Mouse (Mus musculus) stomach, embryonic 15.5 days (tissue): ENCODE measurements around the gene Gm37240. TPM values are rescaled to one million over a fixed set of nuclear protein-coding genes. Genes with fewer than 3 reads are reported as not detected.
A peak's percentile ranks its signal among the peaks of the same experiment; 100 is the strongest.

Source experiments
- ATAC-seq: fragments of 200-750 bp; cut with Nextera tagmentation; 2 replicates; pipeline ENCODE4 v1.8.0; 2017; ENCODE audit warnings: low read depth, moderate number of reproducible peaks, moderate TSS enrichment; ENCODE audit not compliant: insufficient read depth, low FRiP score
- H3K27ac ChIP-seq: fragments of 300-500 bp; sonication (generic); 2 replicates; pipeline ENCODE4 v1.5.1; 2015; ENCODE audit warnings: mild to moderate bottlenecking, inconsistent platforms
- H3K27me3 ChIP-seq: fragments of 300-500 bp; sonication (generic); replicated peaks from 2 replicates; pipeline ENCODE4 v1.6.1; 2015; ENCODE audit warnings: inconsistent platforms
- H3K36me3 ChIP-seq: fragments of 300-500 bp; sonication (generic); 2 replicates; pipeline ENCODE4 v1.6.1; 2015; ENCODE audit warnings: inconsistent platforms
- H3K4me1 ChIP-seq: fragments of 300-500 bp; sonication (generic); 2 replicates; pipeline ENCODE4 v1.6.1; 2015; ENCODE audit warnings: inconsistent platforms
- H3K4me2 ChIP-seq: fragments of 300-500 bp; sonication (generic); 2 replicates; pipeline ENCODE4 v1.6.1; 2015; ENCODE audit warnings: mild to moderate bottlenecking, inconsistent platforms
- H3K4me3 ChIP-seq: fragments of 300-500 bp; sonication (generic); replicated peaks from 2 replicates; pipeline ENCODE4 v1.5.1; 2015; ENCODE audit warnings: inconsistent platforms
- H3K9ac ChIP-seq: fragments of 300-500 bp; sonication (generic); 2 replicates; pipeline ENCODE4 v1.6.1; 2015; ENCODE audit warnings: inconsistent platforms
- H3K9me3 ChIP-seq: fragments of 300-500 bp; sonication (generic); 2 replicates; pipeline ENCODE4 v1.6.1; 2016; ENCODE audit warnings: inconsistent platforms
- WGBS: fragments of 180-500 bp; shearing (Covaris S2); methylation state at CpG from one replicate; pipeline ENCODE4 v1.1.7; 2015; 5-methylcytosine and 5-hydroxymethylcytosine counted together
- polyA plus RNA-seq: library from polyadenylated mRNA; unstranded; fragments of >200 nt; fragmentation: Nextera tagmentation; extraction: Ambion mirVana; gene quantifications from 2 replicates; pipeline ENCODE4 v1.2.1, GENCODE M21; 2015

Gm37240 gene
- polyA plus RNA-seq, 1 experiment from 2014 or later, result 8.6 TPM

DNA sequence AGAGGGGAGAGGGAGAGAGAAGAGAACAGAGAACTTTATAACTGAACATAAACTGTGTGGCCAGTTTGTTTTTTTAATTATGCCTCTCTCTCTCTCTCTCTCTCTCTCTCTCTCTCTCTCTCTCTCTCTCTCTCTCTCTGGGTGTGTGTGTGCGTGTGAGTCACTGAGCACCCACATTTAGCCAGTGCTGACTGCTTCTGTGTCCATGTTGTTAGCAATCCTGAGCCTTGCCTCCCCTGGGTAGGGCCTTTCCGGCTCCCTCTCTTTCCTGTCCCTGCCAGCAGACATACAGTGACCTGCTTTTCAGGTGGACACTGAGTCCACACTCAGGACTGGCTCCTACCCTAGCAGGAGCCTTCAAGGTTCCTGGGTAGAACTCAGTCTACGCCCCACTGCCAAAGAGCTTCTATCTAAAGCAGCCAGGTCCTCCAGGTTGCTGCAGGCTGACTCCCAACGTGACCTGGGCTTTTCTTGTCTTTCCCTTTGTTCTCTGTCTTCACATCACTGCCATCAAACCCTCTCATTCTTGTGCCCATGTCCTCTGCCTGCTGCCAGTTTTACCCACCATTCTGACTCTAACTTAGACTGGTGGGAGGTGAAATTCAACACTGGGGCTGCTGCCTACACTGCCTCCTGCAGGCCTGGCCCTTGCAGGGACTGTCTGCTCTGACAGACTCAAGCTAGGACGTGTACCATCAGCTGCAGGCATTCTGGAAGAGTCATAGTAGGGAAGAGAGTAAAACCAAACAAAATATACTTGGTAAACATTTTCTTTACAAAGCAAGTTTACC lies 153.2 kb downstream of the Gm37240 start:
- Histone ChIP-seq H3K36me3 (no peaks in the 10 kb centered on the region), H3K9ac (no peak overlapping the region), H3K4me2 (no peak overlapping the region), H3K27ac (no peak overlapping the region), H3K9me3 (no peaks in the 10 kb centered on the region), H3K4me3 (no peak overlapping the region), H3K4me1 (no peaks in the 10 kb centered on the region), H3K27me3 (no peaks in the 10 kb centered on the region)
- no peak for ATAC-seq
- WGBS, result 72% methylated on average over 5 of the region's 5 CpGs

DNA sequence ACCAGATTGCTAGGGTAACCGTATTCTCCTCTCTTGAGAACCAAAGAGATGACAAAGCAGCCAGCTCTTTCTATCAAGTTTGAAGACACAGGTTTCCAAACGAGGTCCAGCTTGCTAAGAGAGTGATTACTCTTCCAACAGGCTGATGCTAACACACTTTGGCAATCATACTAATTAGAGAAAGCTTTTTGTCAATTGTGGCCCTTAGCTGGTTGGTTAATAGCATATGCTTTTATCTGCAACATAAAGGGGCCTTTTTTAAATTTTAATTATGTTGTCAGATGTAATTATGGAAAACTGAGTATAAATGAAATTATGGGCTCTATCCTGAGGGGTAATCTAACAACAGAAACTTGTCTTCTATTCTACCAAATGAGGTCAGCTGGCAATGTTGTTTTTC lies 160.1 kb downstream of the Gm37240 start:
- H3K4me1 ChIP-seq, result no peaks in the 10 kb centered on the region
- H3K9me3 ChIP-seq, result no peaks in the 10 kb centered on the region
- H3K27me3 ChIP-seq, result no peaks in the 10 kb centered on the region
- ATAC-seq, result no peak
- no peak overlapping the region for H3K4me2 ChIP-seq
- no peak overlapping the region for H3K9ac ChIP-seq
- no peak overlapping the region for H3K4me3 ChIP-seq
- 61% methylated on average over 2 of the region's 2 CpGs for WGBS
- no peak overlapping the region for H3K27ac ChIP-seq
- H3K36me3 ChIP-seq, result no peaks in the 10 kb centered on the region

DNA sequence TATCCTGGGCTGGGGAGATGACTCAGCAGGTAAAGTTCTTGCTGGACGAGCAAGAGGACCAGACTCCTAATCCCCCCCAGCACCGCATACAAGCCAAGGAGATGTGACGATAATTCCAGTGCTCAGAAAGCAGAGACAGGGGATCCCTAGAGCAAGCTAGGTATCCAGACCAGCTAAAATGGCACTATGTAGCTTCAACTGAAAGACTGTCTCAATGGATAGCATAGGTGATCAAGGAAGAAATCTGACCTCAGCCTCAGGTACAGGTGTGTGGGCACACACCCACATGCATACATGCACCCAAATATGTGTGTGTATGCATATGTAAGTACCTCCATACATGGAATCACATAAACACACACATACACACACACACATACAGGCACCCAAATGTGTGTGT lies 161.3 kb downstream of the Gm37240 start:
- H3K27me3 ChIP-seq, result no peaks in the 10 kb centered on the region
- no peaks in the 10 kb centered on the region for H3K36me3 ChIP-seq
- H3K4me3 ChIP-seq, result no peak overlapping the region
- H3K4me1 ChIP-seq, result no peaks in the 10 kb centered on the region
- H3K9me3 ChIP-seq, result no peaks in the 10 kb centered on the region
- H3K27ac ChIP-seq, result no peak overlapping the region
- no peak overlapping the region for H3K4me2 ChIP-seq
- ATAC-seq, result no peak
- no peak overlapping the region for H3K9ac ChIP-seq
- WGBS, result 67% methylated on average over 3 of the region's 3 CpGs

DNA sequence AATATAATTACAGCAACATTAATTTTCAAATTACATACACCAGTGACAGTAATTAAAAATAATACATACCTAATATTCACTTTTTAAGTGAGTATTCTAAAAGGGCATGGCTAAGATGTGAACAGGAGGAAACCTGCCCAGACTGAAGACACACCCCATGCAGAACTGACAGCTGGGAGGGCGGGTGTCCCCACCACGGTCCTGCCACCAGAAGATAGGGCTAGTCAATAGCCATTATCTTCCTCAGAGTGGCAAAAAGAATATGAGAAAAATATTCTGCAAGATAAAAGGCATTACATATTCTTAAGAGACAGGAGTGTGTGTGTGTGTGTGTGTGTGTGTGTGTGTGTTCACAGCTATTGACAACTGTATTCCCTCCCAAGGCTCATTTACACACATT lies 162.2 kb downstream of the Gm37240 start:
- Histone ChIP-seq H3K4me1 (no peaks in the 10 kb centered on the region), H3K9me3 (no peaks in the 10 kb centered on the region), H3K4me3 (no peak overlapping the region), H3K9ac (no peak overlapping the region), H3K27ac (no peak overlapping the region), H3K27me3 (no peaks in the 10 kb centered on the region), H3K36me3 (no peaks in the 10 kb centered on the region), H3K4me2 (no peak overlapping the region)
- WGBS, result 60% methylated on average over 2 of the region's 2 CpGs
- ATAC-seq, result peak; percentile 81; the same call in 1 of the 2 replicates

DNA sequence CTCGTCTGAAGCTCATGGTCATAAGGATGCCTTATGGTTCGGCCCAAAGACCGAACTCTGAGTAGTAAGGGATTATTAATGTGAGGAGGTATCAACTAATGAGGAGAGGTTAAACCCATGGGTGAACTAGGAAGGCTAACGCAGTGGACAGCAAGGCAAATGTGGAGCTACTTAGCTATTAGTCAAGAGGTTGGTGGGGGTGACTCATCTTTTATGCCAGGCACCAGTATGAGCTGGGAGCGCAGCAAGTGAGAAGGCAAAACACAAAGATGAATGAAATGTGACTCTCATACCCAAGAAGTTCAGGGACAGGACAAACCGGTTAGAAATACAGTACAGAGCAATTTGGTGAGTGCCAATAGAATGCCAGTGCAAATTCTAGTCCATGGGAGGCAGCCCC lies 164.7 kb downstream of the Gm37240 start:
- ATAC-seq, result no peak
- no peaks in the 10 kb centered on the region for H3K36me3 ChIP-seq
- no peak overlapping the region for H3K9ac ChIP-seq
- no peak overlapping the region for H3K27ac ChIP-seq
- WGBS, result 78% methylated on average over 6 of the region's 6 CpGs
- H3K4me3 ChIP-seq, result no peak overlapping the region
- H3K27me3 ChIP-seq, result no peaks in the 10 kb centered on the region
- no peak overlapping the region for H3K4me2 ChIP-seq
- no peaks in the 10 kb centered on the region for H3K9me3 ChIP-seq
- no peaks in the 10 kb centered on the region for H3K4me1 ChIP-seq

DNA sequence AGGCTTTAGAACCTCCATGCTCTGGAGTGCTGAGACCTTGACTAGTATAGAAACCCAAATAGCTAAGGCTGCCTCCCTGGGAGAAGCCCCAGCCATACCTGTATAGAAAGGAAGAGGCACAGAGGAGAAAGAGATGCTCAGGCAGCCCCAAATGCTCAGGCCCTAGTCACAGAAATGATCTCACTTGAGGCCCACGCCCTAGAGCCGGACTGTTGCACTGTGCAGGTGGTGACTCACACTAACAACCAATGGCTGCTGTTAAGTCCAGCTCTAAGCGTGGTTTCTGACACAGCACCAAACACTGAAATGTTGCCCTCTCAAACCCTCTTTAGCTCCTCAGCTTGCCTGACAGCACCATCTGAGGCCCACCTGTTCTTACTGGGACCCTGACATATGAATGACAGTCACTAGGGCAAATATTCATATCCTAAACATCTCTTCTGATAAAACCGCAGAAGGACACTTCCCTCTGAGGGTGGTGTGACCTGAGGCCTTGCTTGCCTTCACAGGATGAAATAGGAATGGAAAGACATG lies 171.5 kb downstream of the Gm37240 start:
- H3K9me3 ChIP-seq, result no peaks in the 10 kb centered on the region
- no peak overlapping the region for H3K27ac ChIP-seq
- WGBS, result 73% methylated on average over 4 of the region's 4 CpGs
- no peaks in the 10 kb centered on the region for H3K36me3 ChIP-seq
- no peaks in the 10 kb centered on the region for H3K27me3 ChIP-seq
- H3K4me3 ChIP-seq, result no peak overlapping the region
- H3K4me1 ChIP-seq, result no peaks in the 10 kb centered on the region
- ATAC-seq, result no peak
- no peak overlapping the region for H3K4me2 ChIP-seq
- H3K9ac ChIP-seq, result no peak overlapping the region

DNA sequence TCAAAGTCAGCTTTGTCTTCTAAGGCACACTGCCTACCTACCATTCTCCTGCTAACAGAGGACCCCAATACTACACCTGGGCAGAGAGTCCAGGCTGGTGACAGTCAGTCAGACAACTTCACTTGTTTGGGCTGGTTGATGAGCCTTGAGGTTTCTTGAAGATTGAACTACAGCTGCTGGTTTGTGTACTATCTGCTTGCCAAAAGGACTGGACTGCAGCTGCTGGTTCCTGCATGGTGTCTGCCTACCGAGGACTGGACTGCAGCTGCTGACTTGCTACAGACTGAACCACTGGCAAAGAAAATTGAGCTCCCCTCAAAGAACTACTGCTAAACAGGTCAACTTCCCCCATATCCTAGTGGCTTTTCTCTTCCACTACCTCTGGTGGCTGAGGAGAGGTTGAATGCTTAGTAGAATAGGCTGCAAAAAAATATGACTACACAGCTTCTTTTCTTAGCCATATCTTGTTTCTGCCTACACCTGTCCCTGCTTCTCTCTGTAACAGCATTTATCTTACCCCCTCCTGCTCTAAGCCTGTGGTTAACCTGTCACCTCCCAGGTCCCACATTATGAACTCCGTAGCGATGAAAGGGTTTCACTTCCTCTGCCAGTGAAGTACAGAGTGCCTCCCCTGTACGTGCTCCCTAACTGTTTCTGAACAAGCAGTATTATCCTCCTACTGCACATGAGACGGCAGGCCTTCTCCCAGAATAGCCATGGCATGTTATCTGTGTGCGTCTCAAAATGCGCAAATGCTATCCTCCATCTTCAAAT lies 173.2 kb downstream of the Gm37240 start:
- Histone ChIP-seq H3K27me3 (no peaks in the 10 kb centered on the region), H3K4me1 (no peaks in the 10 kb centered on the region), H3K27ac (no peak overlapping the region), H3K9me3 (no peaks in the 10 kb centered on the region), H3K4me3 (no peak overlapping the region), H3K36me3 (no peaks in the 10 kb centered on the region), H3K4me2 (no peak overlapping the region), H3K9ac (no peak overlapping the region)
- 80% methylated on average over 7 of the region's 7 CpGs for WGBS
- ATAC-seq, result no peak

DNA sequence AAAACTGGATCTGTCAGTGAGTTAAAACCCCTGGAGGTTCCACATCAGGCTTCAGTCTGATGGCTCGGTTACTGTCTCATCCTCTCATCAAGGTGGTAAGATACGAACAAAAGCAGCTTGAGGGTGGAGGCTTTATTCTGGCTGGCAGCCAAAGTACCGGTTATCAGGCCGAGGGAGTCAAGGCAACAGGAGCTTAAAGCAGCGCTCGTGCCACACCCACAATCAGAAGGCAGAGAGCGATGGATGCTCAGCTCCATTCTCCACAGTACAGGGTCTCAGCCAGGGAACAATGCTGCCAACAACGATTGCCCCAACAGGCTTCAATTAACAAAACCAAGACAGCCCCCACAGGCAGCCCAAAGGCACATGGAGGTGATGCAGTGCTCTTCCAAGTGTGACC lies 176.6 kb downstream of the Gm37240 start:
- 40% methylated on average over 8 of the region's 8 CpGs for WGBS
- no peaks in the 10 kb centered on the region for H3K27me3 ChIP-seq

DNA sequence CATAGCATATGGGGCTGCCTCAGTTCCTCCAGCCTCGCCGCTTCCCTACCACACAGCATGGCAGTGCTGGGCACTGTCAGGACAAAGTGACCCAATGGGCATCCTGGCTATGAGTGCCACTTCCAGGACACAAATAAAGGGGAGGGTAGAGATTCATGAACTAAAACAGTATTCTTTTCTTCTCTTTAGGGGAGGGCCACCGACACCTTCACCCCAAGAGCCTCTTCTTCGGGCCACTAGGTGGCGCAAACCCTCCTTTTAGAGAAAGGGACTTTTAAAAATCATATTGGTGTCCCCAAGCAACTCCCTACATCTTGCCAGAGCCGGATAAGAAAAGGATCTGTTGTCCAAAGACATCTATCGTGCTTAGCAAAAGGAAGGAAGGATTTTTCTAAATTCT lies 179.9 kb downstream of the Gm37240 start:
- no peak overlapping the region for H3K4me3 ChIP-seq
- H3K4me1 ChIP-seq, result no peaks in the 10 kb centered on the region
- no peaks in the 10 kb centered on the region for H3K27me3 ChIP-seq
- H3K36me3 ChIP-seq, result no peaks in the 10 kb centered on the region
- no peak overlapping the region for H3K4me2 ChIP-seq
- H3K27ac ChIP-seq, result no peak overlapping the region
- no peaks in the 10 kb centered on the region for H3K9me3 ChIP-seq
- WGBS, result 38% methylated on average over 7 of the region's 7 CpGs
- no peak overlapping the region for H3K9ac ChIP-seq
- ATAC-seq, result no peak

More for the DNA sequence above, 176.6 kb downstream of the Gm37240 start:
- peak; percentile 31; the same call in 1 of the 2 replicates for ATAC-seq
- Histone ChIP-seq H3K4me3 (no peak overlapping the region), H3K4me2 (no peak overlapping the region), H3K27ac (no peak overlapping the region), H3K9ac (no peak overlapping the region), H3K9me3 (no peaks in the 10 kb centered on the region), H3K36me3 (no peaks in the 10 kb centered on the region), H3K4me1 (no peaks in the 10 kb centered on the region)

DNA sequence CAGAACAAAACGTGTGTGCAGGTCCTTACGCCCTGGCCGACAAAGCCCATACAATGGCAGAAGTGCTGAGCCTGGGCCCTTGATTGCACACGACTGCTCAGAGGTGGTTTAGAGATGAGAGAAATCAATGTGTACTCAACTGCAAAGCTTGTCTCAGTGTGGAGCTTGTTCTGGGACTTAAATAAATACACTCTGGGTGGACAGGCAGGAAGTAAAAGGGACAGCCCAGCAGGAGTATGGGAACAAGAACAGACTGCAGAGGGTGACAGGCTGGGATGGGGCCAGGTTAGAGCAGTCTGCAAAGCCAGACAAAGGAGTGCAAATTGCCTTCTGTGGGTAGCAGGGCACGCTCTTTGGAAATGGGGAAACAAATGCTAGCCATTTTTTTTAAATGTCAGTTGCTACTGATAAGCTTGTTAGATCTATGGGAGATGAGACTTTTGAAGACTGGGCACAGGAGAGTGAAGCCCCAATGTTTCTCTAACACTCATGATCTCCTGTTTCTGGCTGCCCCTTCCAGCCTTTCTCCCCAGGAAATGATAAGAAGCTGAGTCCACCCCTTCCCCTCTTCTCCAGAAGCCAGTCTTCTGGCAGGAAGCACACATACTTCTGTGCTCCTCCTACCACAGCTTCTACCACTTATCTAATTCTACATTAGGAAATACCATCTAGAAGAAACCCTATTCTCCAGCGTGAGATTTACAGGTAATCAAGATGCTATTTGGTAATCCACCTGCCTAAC lies 184.0 kb downstream of the Gm37240 start:
- H3K4me2 ChIP-seq, result no peak overlapping the region
- no peaks in the 10 kb centered on the region for H3K4me1 ChIP-seq
- WGBS, result 53% methylated on average over 6 of the region's 6 CpGs
- peak; percentile 86 for ATAC-seq
- H3K27ac ChIP-seq, result peak overlapping the region; percentile 40
- no peak overlapping the region for H3K9ac ChIP-seq
- H3K4me3 ChIP-seq, result no peak overlapping the region
- no peaks in the 10 kb centered on the region for H3K36me3 ChIP-seq
- no peaks in the 10 kb centered on the region for H3K27me3 ChIP-seq
- no peaks in the 10 kb centered on the region for H3K9me3 ChIP-seq

DNA sequence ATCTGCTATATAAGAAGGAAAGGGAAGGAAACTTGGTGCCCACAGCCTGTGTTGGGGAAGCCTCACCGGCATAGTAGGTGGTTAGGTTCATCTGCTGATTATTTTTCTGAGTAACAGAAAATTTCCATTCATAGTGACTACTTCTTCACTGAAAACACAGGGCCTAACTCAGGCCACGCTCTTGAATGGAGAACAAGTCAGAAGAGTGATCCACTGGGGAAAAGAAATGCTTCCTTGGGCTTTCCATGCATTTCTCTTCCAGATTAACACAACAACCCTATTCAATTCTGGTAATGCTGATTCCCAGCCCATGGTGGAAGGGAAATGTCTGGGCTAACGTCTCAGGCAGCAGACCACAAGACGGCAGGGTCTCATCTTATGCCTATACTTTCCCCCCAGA lies 188.8 kb downstream of the Gm37240 start:
- WGBS, result 87% methylated on average over 4 of the region's 4 CpGs
- Histone ChIP-seq H3K4me2 (no peak overlapping the region), H3K9ac (no peak overlapping the region), H3K27ac (no peak overlapping the region), H3K9me3 (no peaks in the 10 kb centered on the region), H3K36me3 (no peaks in the 10 kb centered on the region), H3K4me3 (no peak overlapping the region), H3K4me1 (no peaks in the 10 kb centered on the region), H3K27me3 (no peaks in the 10 kb centered on the region)
- no peak for ATAC-seq

DNA sequence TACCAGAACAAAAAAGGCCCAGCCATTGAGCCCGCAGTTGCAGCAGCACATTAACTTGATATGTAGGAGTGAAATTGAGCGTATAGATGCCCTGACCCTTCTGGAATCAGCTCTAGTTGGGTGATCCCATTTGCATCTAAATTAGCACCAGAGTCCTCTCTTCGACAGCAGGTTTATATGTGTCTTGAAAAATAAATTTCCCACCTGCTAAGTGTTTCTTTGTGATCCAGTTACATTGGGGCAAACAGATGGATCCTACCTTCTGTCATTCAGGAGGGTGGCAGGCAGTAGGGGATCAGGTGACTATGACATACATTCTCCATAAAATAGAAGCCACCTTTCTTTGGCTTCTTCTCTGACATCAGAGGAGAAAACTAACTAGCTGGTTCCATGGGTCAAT lies 192.3 kb downstream of the Gm37240 start:
- Histone ChIP-seq H3K27ac (no peak overlapping the region), H3K4me2 (no peak overlapping the region), H3K4me3 (no peak overlapping the region), H3K27me3 (no peaks in the 10 kb centered on the region), H3K4me1 (no peaks in the 10 kb centered on the region), H3K36me3 (no peaks in the 10 kb centered on the region), H3K9me3 (no peaks in the 10 kb centered on the region), H3K9ac (no peak overlapping the region)
- 66% methylated on average over 3 of the region's 3 CpGs for WGBS
- ATAC-seq, result no peak
